Mouse (Mus musculus) kidney, adult 2 months (tissue): ENCODE data around the gene Unc5b.

Experiments
- CTCF ChIP-seq: fragments of 200-500 bp; conservative IDR thresholded peaks from 2 replicates; pipeline ENCODE4 v1.5.1; 2011; ENCODE audit warnings: low read depth, mild to moderate bottlenecking, control low read depth, low read length, moderate library complexity, mixed read lengths; ENCODE audit not compliant: insufficient read depth, insufficient read length
- POLR2A ChIP-seq: fragments of 200-500 bp; IDR thresholded peaks from one replicate; pipeline ENCODE4 v1.6.1; 2011; ENCODE audit warnings: low read depth, low read length, control low read depth

- TF ChIP-seq POLR2A: no peak
- TF ChIP-seq CTCF: no peak
Observed at GRCm38 (mm10) chr10:60796028-60796427, 35.4 kb downstream of the Unc5b start.
